Mouse (Mus musculus): ENCODE data around the gene Atp12a.

DNA sequence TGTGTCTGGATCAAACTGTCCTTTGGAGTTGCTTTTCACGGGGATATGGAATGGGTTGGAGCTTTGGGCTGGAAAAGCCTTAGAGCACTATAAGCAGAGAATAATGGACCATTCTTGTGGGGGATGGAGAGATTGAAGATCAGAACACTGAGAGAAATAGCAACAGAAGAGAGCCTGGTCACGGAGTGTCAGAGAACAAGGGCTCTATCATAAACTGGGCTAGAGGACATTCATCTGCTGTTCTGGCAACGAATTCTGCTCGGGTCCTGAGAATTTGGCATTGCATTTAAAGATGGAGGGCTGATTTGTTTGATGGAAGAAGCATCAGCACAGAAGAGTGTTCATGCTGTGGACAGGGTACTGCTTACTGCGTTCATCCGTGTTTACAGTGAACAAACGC, 6.4 kb upstream of the Atp12a start:
- TF ChIP-seq CTCF (IDR thresholded peaks at IDR 0.05; ENCODE audit: extremely low read depth, insufficient read depth, insufficient read length, insufficient replicate concordance) (no peak), POLR2A (IDR thresholded peaks at IDR 0.05; ENCODE audit: low read depth, low read length) (no peak)
